ENCODE assay signal across 24 mouse cellular contexts in genomic region chr6:61912896-61913295, GRCm38 (mm10).
DNase-seq lines count a peak whose midpoint lies in the region; ATAC-seq and TF ChIP-seq lines count a peak whose summit lies in the region.
"Had no signal": no experiment of that assay in that cellular context is flagged by ENCODE, and none has a peak within 500 bp of the region (broad histone marks: within the 10 kb centered on the region; RNA-seq: fewer than 3 reads in every experiment).

No protein-coding gene starts in this region.

- no peaks in the 10 kb centered on the region for H3K36me3 ChIP-seq in C2C12 (ENCODE audit: control insufficient read depth, insufficient read depth)
- H3K36me3 ChIP-seq: embryonic facial prominence, embryonic 10.5 days; embryonic facial prominence, embryonic 12.5 days; forebrain, embryonic 15.5 days had no signal

- TF ChIP-seq CTCF in C2C12 (IDR thresholded peaks at IDR 0.05; ENCODE audit: control insufficient read depth, insufficient read depth, insufficient read length) = no peak

- peak; percentile 95 for ATAC-seq in frontal cortex, adult (ENCODE audit: low TSS enrichment)
- no peak for ATAC-seq in cerebellum, adult (ENCODE audit: insufficient number of reproducible peaks, low FRiP score, low TSS enrichment)
- ATAC-seq: activated CD4-positive, CD25-positive, alpha-beta regulatory T cell, adult 4 months; forebrain, embryonic 13.5 days; forebrain, embryonic 15.5 days; forebrain, postnatal 0 days; Patski had no signal

- H3ac ChIP-seq in C2C12 (ENCODE audit: control insufficient read depth, insufficient read length, low read depth) = no peak overlapping the region

- no peak for DNase-seq in frontal cortex, postnatal 10 days (ENCODE audit: low spot score in 2 of 2)
- DNase-seq in brain, adult 2 months (ENCODE audit: low read depth, low spot score) = peak; percentile 45
- peak; percentile 10 for DNase-seq in telencephalon, adult 2 months (ENCODE audit: low read depth, low spot score)
- no peak for DNase-seq in neural tube, embryonic 10.5 days (ENCODE audit: extremely low spot score, low spot score)
- DNase-seq in embryo, embryonic 10.5 days (ENCODE audit: low spot score) = no peak
- DNase-seq: adrenal gland, adult 8-10 months; adrenal gland, postnatal 14 days; adrenal gland, postnatal 36 days; B cell, adult 2 months; cerebellum, adult 11-12 months; cerebellum, adult 2 months; cerebellum, adult 9-10 months; cerebellum, postnatal 10 days; cerebellum, postnatal 36 days; forebrain, postnatal 0 days had no signal

- H3K79me3 ChIP-seq in C2C12 (ENCODE audit: low read depth) = no peaks in the 10 kb centered on the region

- H3K27me3 ChIP-seq in C2C12 (ENCODE audit: control insufficient read depth, insufficient read depth, insufficient read length) = no peaks in the 10 kb centered on the region
- H3K27me3 ChIP-seq: embryonic facial prominence, embryonic 12.5 days; forebrain, embryonic 13.5 days; forebrain, embryonic 15.5 days; Patski had no signal

- no peak overlapping the region for H3K4me3 ChIP-seq in C2C12 (ENCODE audit: insufficient read depth, poor library complexity, severe bottlenecking)
- H3K4me3 ChIP-seq: embryonic facial prominence, embryonic 10.5 days; embryonic facial prominence, embryonic 12.5 days; forebrain, embryonic 13.5 days; forebrain, embryonic 15.5 days had no signal

- H3K79me2 ChIP-seq in C2C12 (ENCODE audit: control insufficient read depth, insufficient read depth) = no peaks in the 10 kb centered on the region

TF ChIP-seq in C2C12, 6 proteins besides CTCF, POLR2A, EP300 and RAD21:
- TF ChIP-seq CEBPB (IDR thresholded peaks at IDR 0.05; ENCODE audit: low read depth) (no peak), FOSL1 (IDR thresholded peaks at IDR 0.05; ENCODE audit: insufficient read depth, low read length, poor library complexity, severe bottlenecking) (peak; percentile 53), MYOG (IDR thresholded peaks at IDR 0.05; ENCODE audit: control insufficient read depth, extremely low read depth, insufficient read length) (no peak), MYOD1 (IDR thresholded peaks at IDR 0.05; ENCODE audit: control insufficient read depth, insufficient read length, low read depth) (peak; percentile 79), USF1 (IDR thresholded peaks at IDR 0.05; ENCODE audit: low read depth) (no peak)
TF ChIP-seq in C2C12: peak in this region for 2.

Comparison
In these comparisons a context has a peak if more than half of its experiments do, and no peak if none do; other contexts are left out.
1. DNase-seq: peak in brain, adult 2 months (single experiment) and telencephalon, adult 2 months (single experiment); none in frontal cortex, postnatal 10 days (0 of 2), neural tube, embryonic 10.5 days (single experiment) and embryo, embryonic 10.5 days (single experiment).